Mouse (Mus musculus) ES-Bruce4 (cell line): ENCODE results near the gene Ide.

Experiments
- CTCF ChIP-seq: IDR thresholded peaks from one replicate; pipeline ENCODE4 v1.8.1; 2011; ENCODE audit warnings: low read depth, low read length
- EP300 ChIP-seq: IDR thresholded peaks from 2 replicates; pipeline ENCODE4 v1.6.1; 2011; ENCODE audit warnings: low read depth, low read length; ENCODE audit not compliant: insufficient read depth

GRCm38 (mm10) chr19:37246859-37247258 is 90.8 kb downstream of the Ide start:
- TF ChIP-seq CTCF, result no peak
- TF ChIP-seq EP300, result no peak
